Mouse (Mus musculus): ENCODE measurements around the gene Palm2.

DNA sequence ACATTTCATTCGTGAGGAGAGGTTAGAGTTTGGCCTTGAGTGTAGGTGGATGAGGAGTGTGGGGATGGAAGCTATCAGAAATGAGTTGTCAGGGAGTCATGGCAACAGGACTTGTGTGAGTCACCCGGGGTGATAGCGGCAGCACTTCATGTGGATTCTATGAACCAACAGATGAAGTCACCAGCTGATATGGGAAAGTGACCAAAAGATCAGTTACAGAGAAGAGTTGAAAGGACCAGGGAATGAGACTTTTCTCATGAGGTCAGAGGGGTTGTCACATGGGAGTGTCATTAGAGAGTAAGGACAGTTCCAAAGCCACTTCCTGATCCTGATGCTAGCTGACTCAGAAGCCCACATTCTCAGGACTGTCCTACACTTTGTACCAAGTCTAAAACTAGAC is 172.2 kb downstream of the Palm2 start:
- TF ChIP-seq CTCF (IDR thresholded peaks at IDR 0.05; ENCODE audit: low read depth) (no peak), EP300 (optimal IDR thresholded peaks at IDR 0.05) (no peak)
